In the genomic region with DNA sequence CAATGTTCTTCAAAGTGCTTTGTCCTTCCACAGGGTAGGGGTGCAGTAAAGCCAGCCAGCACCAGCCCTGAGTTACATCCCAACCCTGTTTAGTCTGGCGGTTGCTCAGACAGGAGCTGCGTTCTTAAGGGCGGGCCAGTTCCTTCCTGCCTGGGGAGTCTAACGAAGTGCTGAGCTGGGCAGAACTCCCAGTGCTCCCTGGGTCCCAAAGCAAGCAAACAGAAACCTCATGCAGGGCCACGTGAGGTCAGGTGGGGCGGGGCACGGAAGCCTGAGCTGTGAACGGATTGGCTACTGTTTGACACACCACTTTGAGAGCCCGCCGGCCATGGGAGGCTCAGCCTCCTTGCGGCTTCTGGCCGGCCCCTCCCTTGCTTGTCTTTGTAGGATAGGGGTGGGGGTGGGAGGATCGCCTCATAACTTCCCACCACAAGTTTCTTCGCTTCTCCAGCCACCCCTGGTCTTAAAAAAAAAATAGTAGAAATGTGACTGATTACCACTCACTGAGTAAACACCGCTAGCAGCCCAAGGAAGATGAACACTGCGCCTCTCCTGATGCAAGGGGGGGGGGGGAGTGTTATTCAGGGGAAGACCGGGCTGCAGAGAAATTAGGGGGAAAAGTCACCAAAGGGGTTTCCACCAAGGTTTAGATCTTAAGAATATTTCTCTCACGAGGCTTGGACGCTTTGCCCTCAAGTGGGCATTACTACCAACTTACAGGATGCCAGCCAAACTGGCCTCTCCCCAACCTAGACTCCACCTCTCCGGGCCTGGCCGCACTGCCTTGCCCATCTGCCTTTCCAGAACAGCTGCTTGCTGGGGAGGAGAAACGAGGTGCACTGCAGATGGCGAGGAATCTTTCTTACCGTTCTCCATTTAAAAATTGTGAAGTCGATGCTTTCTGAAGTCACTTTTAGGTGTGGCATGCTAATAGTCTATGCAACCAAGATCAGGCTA, we compare ENCODE assay signal across 8 mouse cellular contexts.
A peak's percentile ranks its signal among the peaks of the same experiment; 100 is the strongest.
DNase-seq lines count a peak whose midpoint lies in the region; ATAC-seq lines count a peak whose summit lies in the region.

No protein-coding gene starts in this region.

- H3K27ac ChIP-seq in embryonic facial prominence, embryonic 14.5 days (replicated peaks; ENCODE audit: low read depth, low read length): peak overlapping the region; percentile 74

- DNase-seq in 3134 (ENCODE audit: extremely low read depth, insufficient read length, low spot score): peak; percentile 93
- peak; percentile 90 to 92 for DNase-seq in adrenal gland, postnatal 36 days
- DNase-seq in embryonic facial prominence, embryonic 14.5 days (ENCODE audit: low spot score): peak; percentile 93
- DNase-seq in heart, adult 8-10 months (ENCODE audit: low spot score): peak; percentile 95
- peak; percentile 98 for DNase-seq in kidney, adult 9 months
- peak; percentile 88 for DNase-seq in liver
- peak; percentile 78 to 86 for DNase-seq in monocyte, adult 2 months (ENCODE audit: low read depth in 1 of 2, low spot score in 2 of 2)
- peak; percentile 58 to 70 for DNase-seq in spleen, postnatal 14 days (ENCODE audit: low spot score in 2 of 2)

- peak overlapping the region; percentile 14 for H3K4me3 ChIP-seq in embryonic facial prominence, embryonic 14.5 days (ENCODE audit: low read depth, low read length)

- H3K9ac ChIP-seq in embryonic facial prominence, embryonic 14.5 days (ENCODE audit: low read depth, low read length): peak overlapping the region; percentile 31; the same call in 1 of the 2 replicates

- peak; percentile 96 for ATAC-seq in embryonic facial prominence, embryonic 14.5 days (ENCODE audit: low read depth)

- H3K36me3 ChIP-seq in embryonic facial prominence, embryonic 14.5 days (ENCODE audit: control insufficient read depth, insufficient read depth, low read length): no peaks in the 10 kb centered on the region

- peaks cover 14% of the 10 kb centered on the region; the same call in 1 of the 2 replicates for H3K27me3 ChIP-seq in embryonic facial prominence, embryonic 14.5 days (replicated peaks; ENCODE audit: control insufficient read depth, insufficient read depth, low read length)

- H3K4me1 ChIP-seq in embryonic facial prominence, embryonic 14.5 days (ENCODE audit: control insufficient read depth, insufficient read depth, low read length): no peaks in the 10 kb centered on the region

- WGBS in embryonic facial prominence, embryonic 14.5 days: 34% methylated on average over 21 of the region's 25 CpGs

- H3K4me2 ChIP-seq in embryonic facial prominence, embryonic 14.5 days (ENCODE audit: low read depth, low read length): peak overlapping the region; percentile 48

- no peaks in the 10 kb centered on the region for H3K9me3 ChIP-seq in embryonic facial prominence, embryonic 14.5 days (ENCODE audit: control insufficient read depth, low read length)

Comparison
In these comparisons a context has a peak if more than half of its experiments do, and no peak if none do; other contexts are left out.
1. Peak in every context shown above with its lines: DNase-seq, ATAC-seq, H3K4me3 ChIP-seq and H3K27ac ChIP-seq.